Mouse (Mus musculus) embryonic fibroblast, embryonic 13.5 days (primary cell): ENCODE results near the gene Gm11639.

Source experiments
- CTCF ChIP-seq: IDR thresholded peaks from 2 replicates; pipeline ENCODE4 v1.5.1; 2011; ENCODE audit warnings: mild to moderate bottlenecking, control low read depth, low read length, moderate library complexity, borderline replicate concordance; ENCODE audit not compliant: insufficient read depth
- POLR2A ChIP-seq: IDR thresholded peaks from 2 replicates; pipeline ENCODE4 v1.6.1; 2011; ENCODE audit warnings: low read depth, mild to moderate bottlenecking, control low read depth, low read length, moderate library complexity

GRCm38 (mm10) chr11:105149353-105149752 lies 463.8 kb downstream of the Gm11639 start:
- TF ChIP-seq CTCF: no peak
- no peak for TF ChIP-seq POLR2A
